In genomic region chr13:9765537-9765851, GRCm38 (mm10) we compare ENCODE assay signal across 8 mouse cellular contexts. TPM values are rescaled to one million over a fixed set of nuclear protein-coding genes. Genes with fewer than 3 reads are reported as not detected.
DNase-seq lines count a peak whose midpoint lies in the region; ATAC-seq lines count a peak whose summit lies in the region.

No protein-coding gene starts in this region.

- no peaks in the 10 kb centered on the region; the same call in 1 of the 2 replicates for H3K27me3 ChIP-seq in liver, embryonic 12.5 days (replicated peaks)

- peak overlapping the region; percentile 95 for H3K4me2 ChIP-seq in liver, embryonic 12.5 days

- no peak for ATAC-seq in liver, embryonic 12.5 days
- no peak for ATAC-seq in frontal cortex, adult (ENCODE audit: low TSS enrichment)

- H3K4me3 ChIP-seq in liver, embryonic 12.5 days = peak overlapping the region; percentile 89

- H3K27ac ChIP-seq in liver, embryonic 12.5 days = no peak overlapping the region

- no peaks in the 10 kb centered on the region for H3K9me3 ChIP-seq in liver, embryonic 12.5 days (replicated peaks)

- H3K9ac ChIP-seq in liver, embryonic 12.5 days = no peak overlapping the region

- H3K4me1 ChIP-seq in liver, embryonic 12.5 days = peaks cover 38% of the 10 kb centered on the region

- WGBS in liver, embryonic 12.5 days (ENCODE audit: insufficient replicate concordance) = 11% methylated on average over 4 of the region's 4 CpGs

- peak; percentile 64 for DNase-seq in embryo, embryonic 10.5 days (ENCODE audit: low spot score)
- no peak for DNase-seq in embryo, embryonic 11 days
- peak; percentile 23 for DNase-seq in thymus, postnatal 0 days (ENCODE audit: low spot score)
- DNase-seq in thymus, postnatal 36 days = no peak
- DNase-seq in left cerebral cortex, adult 11 months (ENCODE audit: low spot score) = no peak
- no peak for DNase-seq in T-cell, adult 2 months (ENCODE audit: low spot score)

- H3K36me3 ChIP-seq in liver, embryonic 12.5 days = no peaks in the 10 kb centered on the region

RNA-seq across cellular contexts. Expression of gene Zmynd11, which starts 0.4 kb away (rescaled TPM):
- polyA plus RNA-seq in thymus, postnatal 0 days (2015; fragmentation: Nextera tagmentation; extraction: Ambion mirVana) = 73.7 and 75.0 TPM in 2 replicates
- polyA plus RNA-seq in liver, embryonic 12.5 days (2016; fragmentation: Nextera tagmentation; extraction: Ambion mirVana) = 39.5 and 41.5 TPM in 2 replicates

Comparison
In these comparisons a context has a peak if more than half of its experiments do, and no peak if none do; other contexts are left out.
1. DNase-seq: peak in embryo, embryonic 10.5 days (single experiment) and thymus, postnatal 0 days (single experiment); none in embryo, embryonic 11 days (single experiment), thymus, postnatal 36 days (0 of 2), left cerebral cortex, adult 11 months (single experiment) and T-cell, adult 2 months (single experiment).